Mouse (Mus musculus): ENCODE results near the gene Chst3. TPM values are rescaled to one million over a fixed set of nuclear protein-coding genes. Genes with fewer than 3 reads are reported as not detected.

Chst3 gene
- polyA plus RNA-seq, 1 experiment: 89.3 TPM

DNA sequence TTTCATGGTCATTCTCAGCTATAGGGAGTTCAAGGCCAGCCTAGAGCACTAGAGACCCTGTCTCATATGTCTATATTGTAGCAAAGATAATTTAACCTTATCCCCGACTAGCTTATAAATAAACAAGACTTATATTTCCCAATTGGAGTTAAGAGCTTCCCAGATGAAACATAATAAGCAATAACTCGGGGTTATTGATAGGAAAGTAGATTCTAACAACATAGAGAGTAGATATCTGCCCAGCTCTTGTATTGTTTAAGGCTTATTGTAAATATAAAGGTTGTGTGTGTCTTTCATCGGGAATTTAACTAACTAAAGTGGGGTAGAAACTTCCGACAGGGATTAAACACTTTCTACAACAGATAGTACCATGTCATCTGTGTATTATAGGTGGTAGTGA is 1.5 kb upstream of the Chst3 start:
- no peak for TF ChIP-seq POLR2A (IDR thresholded peaks at IDR 0.05; ENCODE audit: low read depth, low read length)
- no peak for TF ChIP-seq CTCF (IDR thresholded peaks at IDR 0.05; ENCODE audit: extremely low read depth, insufficient read depth, insufficient read length, insufficient replicate concordance)
- Histone ChIP-seq H3K4me3 (ENCODE audit: extremely low read depth, insufficient read depth, insufficient read length) (peak overlapping the region; percentile 70; the same call in 1 of the 2 replicates), H3K27me3 (ENCODE audit: control insufficient read depth, insufficient read depth, low read length) (peaks cover 2% of the 10 kb centered on the region; the same call in 1 of the 2 replicates), H3K27ac (ENCODE audit: insufficient read depth, low read length) (peak overlapping the region; percentile 99), H3K4me1 (ENCODE audit: control insufficient read depth, insufficient read depth, insufficient read length) (peaks cover 4% of the 10 kb centered on the region; the same call in 1 of the 2 replicates), H3K36me3 (ENCODE audit: control insufficient read depth, insufficient read depth, low read length) (peaks cover 7% of the 10 kb centered on the region; the same call in 1 of the 2 replicates)
- WGBS: 83% methylated on average over 4 of the region's 4 CpGs
- no peak for DNase-seq (ENCODE audit: low read depth in 1 of 2, low spot score in 2 of 2)

GRCm38 (mm10) chr10:60220042-60220523 is 1.0 kb upstream of the Chst3 start:
- H3K27ac ChIP-seq (ENCODE audit: insufficient read depth, low read length): peak overlapping the region; percentile 99
- peaks cover 2% of the 10 kb centered on the region; the same call in 1 of the 2 replicates for H3K27me3 ChIP-seq (ENCODE audit: control insufficient read depth, insufficient read depth, low read length)
- no peak for TF ChIP-seq POLR2A (IDR thresholded peaks at IDR 0.05; ENCODE audit: low read depth, low read length)
- TF ChIP-seq CTCF (IDR thresholded peaks at IDR 0.05; ENCODE audit: extremely low read depth, insufficient read depth, insufficient read length, insufficient replicate concordance): no peak
- peaks cover 9% of the 10 kb centered on the region; the same call in 1 of the 2 replicates for H3K36me3 ChIP-seq (ENCODE audit: control insufficient read depth, insufficient read depth, low read length)
- peak; percentile 55 for DNase-seq (ENCODE audit: low read depth in 1 of 2, low spot score in 2 of 2)
- H3K4me1 ChIP-seq (ENCODE audit: control insufficient read depth, insufficient read depth, insufficient read length): peaks cover 6% of the 10 kb centered on the region; the same call in 1 of the 2 replicates
- H3K4me3 ChIP-seq (ENCODE audit: extremely low read depth, insufficient read depth, insufficient read length): peak overlapping the region; percentile 79
- 31% methylated on average over 5 of the region's 5 CpGs for WGBS

DNA sequence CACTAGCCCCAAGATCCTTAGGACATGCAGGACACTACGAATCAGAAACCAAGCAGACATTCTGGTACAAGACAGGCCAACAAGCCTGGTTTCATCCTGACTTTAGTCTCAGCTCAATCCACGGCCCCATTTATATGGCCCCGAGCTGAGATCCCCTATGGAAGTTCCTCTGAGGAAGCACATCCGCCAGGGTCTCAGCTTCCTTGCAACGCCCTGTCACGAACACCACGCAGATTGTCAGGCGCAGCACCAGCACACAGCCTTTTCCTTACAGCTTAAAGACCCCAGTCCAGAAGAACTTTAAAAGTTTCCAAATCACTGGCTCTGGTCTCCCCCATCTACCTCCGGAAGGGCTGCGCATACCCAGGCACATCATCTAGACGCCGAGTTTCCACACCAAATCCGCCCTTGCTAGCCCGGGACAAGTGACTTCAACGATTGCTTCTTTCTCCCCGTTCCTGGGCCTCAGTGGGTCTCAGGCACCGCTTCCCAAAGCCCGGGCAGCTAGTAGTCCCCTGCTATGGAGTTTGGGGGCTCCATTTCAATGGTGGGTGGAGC is 948 bp downstream of the Chst3 start:
- TF ChIP-seq POLR2A (IDR thresholded peaks at IDR 0.05; ENCODE audit: low read depth, low read length) (no peak), CTCF (IDR thresholded peaks at IDR 0.05; ENCODE audit: extremely low read depth, insufficient read depth, insufficient read length, insufficient replicate concordance) (no peak)
- Histone ChIP-seq H3K36me3 (ENCODE audit: control insufficient read depth, insufficient read depth, low read length) (peaks cover 10% of the 10 kb centered on the region; the same call in 1 of the 2 replicates), H3K4me3 (ENCODE audit: extremely low read depth, insufficient read depth, insufficient read length) (peak overlapping the region; percentile 79), H3K27ac (ENCODE audit: insufficient read depth, low read length) (peak overlapping the region; percentile 99), H3K4me1 (ENCODE audit: control insufficient read depth, insufficient read depth, insufficient read length) (peaks cover 11% of the 10 kb centered on the region; the same call in 1 of the 2 replicates), H3K27me3 (ENCODE audit: control insufficient read depth, insufficient read depth, low read length) (peaks cover 2% of the 10 kb centered on the region; the same call in 1 of the 2 replicates)
- 16% methylated on average over 18 of the region's 18 CpGs for WGBS
- peak in 1 of 2 experiments; percentile 33 for DNase-seq (ENCODE audit: low read depth in 1 of 2, low spot score in 2 of 2)

DNA sequence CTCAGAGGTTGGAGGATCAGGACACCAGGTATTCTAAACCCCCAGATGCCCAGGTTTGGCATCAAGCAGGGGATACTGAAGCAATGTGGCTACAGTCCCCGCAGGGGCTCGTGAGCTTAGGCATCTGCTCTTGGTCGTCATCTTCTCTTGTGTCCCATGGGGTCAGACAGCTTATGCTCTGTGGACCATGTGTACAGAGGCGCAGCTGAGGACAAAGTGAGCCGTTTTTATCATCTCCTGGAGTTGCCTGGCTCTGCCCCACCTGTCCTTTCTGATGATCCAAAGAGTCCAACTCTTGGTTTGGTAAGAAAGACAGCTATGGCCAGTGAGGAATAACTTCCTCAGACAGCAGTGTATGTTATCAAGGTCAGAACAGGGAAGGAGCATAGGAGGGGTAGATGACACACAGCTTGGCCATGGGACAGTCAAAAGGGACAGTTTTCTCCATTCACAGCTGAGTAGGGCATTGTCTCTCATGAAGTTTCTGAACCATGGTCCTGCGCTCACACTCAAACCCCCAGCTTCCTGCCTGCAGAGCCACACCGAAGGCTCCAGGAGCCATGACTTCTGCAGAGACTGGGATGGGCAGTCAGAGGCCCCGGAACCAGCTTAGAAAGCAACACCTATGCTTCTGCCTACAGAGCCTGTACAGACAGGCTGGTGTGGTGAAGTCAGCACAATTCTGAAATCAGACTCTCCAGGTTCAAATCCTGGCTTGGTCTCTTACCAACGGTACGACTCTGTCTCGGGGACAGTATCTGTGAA is 2.5 kb downstream of the Chst3 start:
- WGBS: 36% methylated on average over 11 of the region's 11 CpGs
- Histone ChIP-seq H3K27ac (ENCODE audit: insufficient read depth, low read length) (peak overlapping the region; percentile 99), H3K4me1 (ENCODE audit: control insufficient read depth, insufficient read depth, insufficient read length) (peaks cover 18% of the 10 kb centered on the region; the same call in 1 of the 2 replicates), H3K36me3 (ENCODE audit: control insufficient read depth, insufficient read depth, low read length) (peaks cover 10% of the 10 kb centered on the region; the same call in 1 of the 2 replicates), H3K4me3 (ENCODE audit: extremely low read depth, insufficient read depth, insufficient read length) (peak overlapping the region; percentile 79), H3K27me3 (ENCODE audit: control insufficient read depth, insufficient read depth, low read length) (peaks cover 2% of the 10 kb centered on the region; the same call in 1 of the 2 replicates)
- DNase-seq (ENCODE audit: low read depth in 1 of 2, low spot score in 2 of 2): peak in 1 of 2 experiments; percentile 71
- TF ChIP-seq POLR2A (IDR thresholded peaks at IDR 0.05; ENCODE audit: low read depth, low read length) (peak; percentile 24), CTCF (IDR thresholded peaks at IDR 0.05; ENCODE audit: extremely low read depth, insufficient read depth, insufficient read length, insufficient replicate concordance) (no peak)

- Histone ChIP-seq H3K4me1 (ENCODE audit: control insufficient read depth, insufficient read depth, insufficient read length) (peaks cover 16% of the 10 kb centered on the region; the same call in 1 of the 2 replicates), H3K27me3 (ENCODE audit: control insufficient read depth, insufficient read depth, low read length) (peaks cover 2% of the 10 kb centered on the region; the same call in 1 of the 2 replicates), H3K27ac (ENCODE audit: insufficient read depth, low read length) (peak overlapping the region; percentile 99), H3K4me3 (ENCODE audit: extremely low read depth, insufficient read depth, insufficient read length) (peak overlapping the region; percentile 79; the same call in 1 of the 2 replicates), H3K36me3 (ENCODE audit: control insufficient read depth, insufficient read depth, low read length) (peaks cover 10% of the 10 kb centered on the region; the same call in 1 of the 2 replicates)
- DNase-seq (ENCODE audit: low read depth in 1 of 2, low spot score in 2 of 2): no peak
- TF ChIP-seq CTCF (IDR thresholded peaks at IDR 0.05; ENCODE audit: extremely low read depth, insufficient read depth, insufficient read length, insufficient replicate concordance) (no peak), POLR2A (IDR thresholded peaks at IDR 0.05; ENCODE audit: low read depth, low read length) (no peak)
- 73% methylated on average over 14 of the region's 14 CpGs for WGBS
Measured at GRCm38 (mm10) chr10:60215077-60215960, 3.7 kb downstream of the Chst3 start.
